Mouse (Mus musculus) megakaryocyte, embryonic 14.5 days (primary cell): Measurements from ENCODE around the gene Mlh3. TPM values are rescaled to one million over a fixed set of nuclear protein-coding genes. Genes with fewer than 3 reads are reported as not detected.
"Not testable (repeated sequence)": the region's sequence is repeated elsewhere in the genome, so short reads cannot be mapped to it uniquely, and the experiment has no call there.

ENCODE experiments used
- H3K27me3 ChIP-seq: replicated peaks from 2 replicates; pipeline ENCODE3; 2012; ENCODE audit warnings: inconsistent platforms
- H3K36me3 ChIP-seq: replicated peaks from 2 replicates; pipeline ENCODE3; 2012; ENCODE audit warnings: low read length, inconsistent platforms, mixed read lengths
- H3K4me1 ChIP-seq: 2 replicates; pipeline ENCODE4 v1.6.1; 2012; ENCODE audit warnings: inconsistent platforms
- H3K4me3 ChIP-seq: replicated peaks from 2 replicates; pipeline ENCODE3; 2012; ENCODE audit warnings: moderate library complexity, mild to moderate bottlenecking, inconsistent platforms
- H3K9me3 ChIP-seq: 2 replicates; pipeline ENCODE4 v1.6.1; 2012; ENCODE audit warnings: inconsistent platforms
- FLI1 ChIP-seq: IDR thresholded peaks from 2 replicates; pipeline ENCODE4 v1.6.1; 2012; ENCODE audit warnings: low read length, inconsistent platforms, mixed read lengths
- GATA1 ChIP-seq: IDR thresholded peaks from 3 replicates; pipeline ENCODE4 v1.6.1; 2012; ENCODE audit warnings: mixed read lengths, low read length, inconsistent platforms, borderline replicate concordance
- polyA plus RNA-seq: library from polyadenylated mRNA; stranded (reverse); fragments of >175 nt; gene quantifications from 2 replicates; pipeline ENCODE4 v1.2.3, GENCODE M21; 2012; ENCODE audit warnings: low replicate concordance; ENCODE audit not compliant: insufficient read depth

Mlh3 gene
- polyA plus RNA-seq, 1 experiment, result 0.96 TPM

DNA sequence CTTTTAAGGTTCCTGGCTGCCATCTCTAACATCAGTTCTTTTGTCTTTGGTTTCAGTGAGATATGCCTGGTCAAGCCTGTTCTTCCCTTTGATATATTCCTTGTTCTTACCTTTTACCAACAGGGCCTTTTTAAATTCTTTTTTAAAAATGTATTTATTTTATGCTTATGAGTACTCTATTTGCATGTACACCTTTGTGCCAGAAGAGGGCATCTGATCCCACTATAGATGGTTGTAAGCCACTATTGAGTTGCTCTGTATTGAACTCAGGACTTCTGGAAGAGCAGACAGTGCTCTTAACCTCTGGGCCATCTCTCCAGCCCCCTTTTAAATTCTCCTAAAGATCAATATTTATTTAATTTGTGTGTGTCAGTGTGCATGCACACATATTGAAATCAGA is 22.5 kb upstream of the Mlh3 start:
- peaks cover 31% of the 10 kb centered on the region for H3K27me3 ChIP-seq
- no peak overlapping the region for H3K4me3 ChIP-seq
- peaks cover 17% of the 10 kb centered on the region for H3K4me1 ChIP-seq
- H3K36me3 ChIP-seq, result peaks cover under 1% of the 10 kb centered on the region
- H3K9me3 ChIP-seq, result no peaks in the 10 kb centered on the region
- TF ChIP-seq GATA1 (no peak), FLI1 (no peak)

- TF ChIP-seq GATA1 (no peak), FLI1 (no peak)
- H3K27me3 ChIP-seq, result peaks cover 36% of the 10 kb centered on the region
- no peak overlapping the region for H3K4me3 ChIP-seq
- H3K9me3 ChIP-seq, result no peaks in the 10 kb centered on the region
- H3K36me3 ChIP-seq, result no peaks in the 10 kb centered on the region
- H3K4me1 ChIP-seq, result peaks cover 19% of the 10 kb centered on the region
Observed at GRCm38 (mm10) chr12:85292288-85292687, 21.9 kb upstream of the Mlh3 start.

DNA sequence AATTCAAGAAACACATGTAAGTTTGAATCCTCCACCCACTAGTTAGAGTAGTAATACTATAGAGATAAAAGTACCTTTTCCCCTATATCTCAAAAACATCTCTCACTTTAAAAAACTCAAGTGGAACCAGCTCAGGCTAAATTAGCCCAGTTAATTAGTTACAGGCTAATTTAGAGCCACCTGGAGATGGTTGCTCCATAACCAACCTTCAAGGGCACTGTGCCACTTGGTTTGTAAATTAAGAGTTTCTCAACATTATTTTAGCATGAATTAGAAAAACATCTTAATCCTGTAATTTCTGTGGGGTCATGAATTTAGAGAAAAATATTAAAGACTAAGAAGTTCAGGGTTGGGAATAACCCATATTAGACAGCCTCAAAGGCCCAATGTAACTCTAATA is 21.1 kb upstream of the Mlh3 start:
- Histone ChIP-seq H3K4me1 (peaks cover 19% of the 10 kb centered on the region), H3K27me3 (peaks cover 35% of the 10 kb centered on the region), H3K9me3 (0 out of 2 replicates have a peak, but pooled peaks cover 3% of the 10 kb centered on the region), H3K36me3 (no peaks in the 10 kb centered on the region), H3K4me3 (no peak overlapping the region)
- TF ChIP-seq FLI1 (no peak), GATA1 (no peak)

DNA sequence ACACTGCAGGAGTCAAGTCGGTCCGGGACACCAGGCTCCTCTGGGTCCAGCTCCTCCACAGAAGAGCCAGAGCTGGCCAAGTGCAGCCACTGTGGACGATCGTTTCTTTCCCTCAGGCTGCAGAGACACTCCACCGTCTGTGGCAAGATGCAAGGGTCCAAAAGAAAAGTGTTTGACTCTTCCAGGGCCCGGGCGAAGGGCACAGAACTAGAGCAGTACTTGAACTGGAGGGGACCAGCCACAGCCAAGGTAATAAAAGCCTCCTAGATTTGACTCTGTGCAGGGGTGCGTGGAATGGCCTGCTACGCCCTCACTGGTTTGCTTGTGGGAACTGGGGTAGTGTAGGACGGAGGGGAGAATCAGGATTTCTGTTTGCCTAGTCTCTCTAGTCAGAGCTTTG is 20.2 kb upstream of the Mlh3 start:
- H3K4me1 ChIP-seq, result peaks cover 19% of the 10 kb centered on the region
- TF ChIP-seq GATA1 (no peak), FLI1 (no peak)
- no peaks in the 10 kb centered on the region for H3K36me3 ChIP-seq
- H3K27me3 ChIP-seq, result peaks cover 36% of the 10 kb centered on the region
- H3K4me3 ChIP-seq, result no peak overlapping the region
- H3K9me3 ChIP-seq, result 0 out of 2 replicates have a peak, but pooled peaks cover 3% of the 10 kb centered on the region

DNA sequence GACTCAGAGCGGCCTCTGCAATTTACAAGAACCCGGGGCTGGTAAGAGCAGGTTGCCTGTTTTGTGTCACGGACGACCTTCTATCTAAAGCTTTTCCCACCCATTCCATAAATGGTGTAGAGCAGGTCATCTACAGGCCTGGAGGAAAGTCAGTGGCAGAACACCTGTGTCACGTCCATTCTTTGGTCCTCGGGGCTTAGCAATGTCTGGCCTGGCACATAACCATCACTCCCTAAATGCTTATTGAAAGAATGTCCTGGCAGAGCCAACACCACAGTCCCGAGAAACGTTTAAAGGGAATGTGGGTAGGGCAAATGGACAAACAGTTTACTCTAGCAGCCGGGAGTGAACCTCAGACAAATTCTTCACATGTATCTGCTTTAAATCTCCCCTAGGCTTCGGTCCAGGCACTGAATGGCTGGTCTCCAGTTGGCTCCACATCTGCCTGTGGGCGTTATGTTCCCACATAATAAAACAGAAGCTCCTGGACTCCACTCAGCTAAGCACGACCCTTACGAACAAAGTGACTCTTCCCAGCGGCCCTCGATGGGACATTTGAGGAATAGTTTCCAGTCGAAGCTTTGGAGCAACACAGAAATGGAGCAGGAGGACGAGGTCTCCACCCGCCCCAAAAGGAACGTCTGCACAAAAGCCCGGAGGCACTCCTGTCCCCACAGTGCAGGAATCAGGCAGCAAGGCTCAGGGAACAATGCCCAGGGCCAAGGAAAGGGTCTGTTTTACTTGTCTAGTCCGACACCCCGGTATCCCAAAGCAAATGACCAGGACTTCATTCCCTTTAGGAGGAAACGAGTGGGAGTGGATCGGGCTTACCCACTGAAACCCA is 19.0 kb upstream of the Mlh3 start:
- Histone ChIP-seq H3K4me1 (peaks cover 19% of the 10 kb centered on the region), H3K27me3 (peaks cover 36% of the 10 kb centered on the region), H3K9me3 (0 out of 2 replicates have a peak, but pooled peaks cover 3% of the 10 kb centered on the region), H3K36me3 (no peaks in the 10 kb centered on the region), H3K4me3 (no peak overlapping the region)
- TF ChIP-seq GATA1 (no peak), FLI1 (no peak)

DNA sequence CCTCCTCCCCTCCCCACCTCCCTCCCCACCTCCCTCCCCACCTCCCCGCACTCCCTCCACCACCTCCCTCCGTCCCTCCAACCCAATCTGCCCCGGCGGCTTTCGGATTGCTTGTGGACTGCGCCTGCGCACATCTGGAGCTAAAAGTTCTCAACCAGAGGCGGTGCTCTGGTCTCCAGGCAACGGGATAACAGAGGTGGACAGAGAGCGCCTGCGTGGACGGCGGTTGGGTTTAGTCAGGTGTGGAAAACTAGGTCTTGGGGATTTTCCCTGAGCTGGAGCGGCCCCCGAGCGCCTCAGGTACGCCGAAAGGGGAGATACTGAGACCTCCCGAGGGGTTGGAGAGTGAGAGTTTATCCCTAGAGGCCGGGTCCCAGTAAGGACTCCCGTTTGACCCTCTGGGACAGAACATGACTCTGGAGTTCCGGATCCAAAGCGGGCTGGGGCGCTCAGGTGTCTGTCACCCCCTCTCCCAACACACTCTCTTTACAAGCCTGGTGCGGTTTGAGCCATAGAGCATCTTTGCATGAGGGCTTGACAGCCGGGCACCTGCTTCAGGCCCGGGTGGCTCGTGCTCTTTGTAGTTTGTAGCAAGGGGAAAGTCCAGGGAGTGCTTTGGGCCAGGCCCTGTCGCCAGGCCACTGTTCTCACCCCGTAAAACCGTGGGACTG is 18.2 kb upstream of the Mlh3 start, which contains the start of gene Zc2hc1c:
TSS of gene Zc2hc1c (plus strand) at position 106 of the 671 bp plus-strand sequence.
- TF ChIP-seq FLI1 (no peak), GATA1 (no peak)
- 0 out of 2 replicates have a peak, but pooled peaks cover 3% of the 10 kb centered on the region for H3K9me3 ChIP-seq
- no peaks in the 10 kb centered on the region for H3K36me3 ChIP-seq
- H3K4me3 ChIP-seq, result peak within 1 kb of the TSS; percentile 91
- peaks cover 36% of the 10 kb centered on the region for H3K27me3 ChIP-seq
- peaks cover 21% of the 10 kb centered on the region for H3K4me1 ChIP-seq

DNA sequence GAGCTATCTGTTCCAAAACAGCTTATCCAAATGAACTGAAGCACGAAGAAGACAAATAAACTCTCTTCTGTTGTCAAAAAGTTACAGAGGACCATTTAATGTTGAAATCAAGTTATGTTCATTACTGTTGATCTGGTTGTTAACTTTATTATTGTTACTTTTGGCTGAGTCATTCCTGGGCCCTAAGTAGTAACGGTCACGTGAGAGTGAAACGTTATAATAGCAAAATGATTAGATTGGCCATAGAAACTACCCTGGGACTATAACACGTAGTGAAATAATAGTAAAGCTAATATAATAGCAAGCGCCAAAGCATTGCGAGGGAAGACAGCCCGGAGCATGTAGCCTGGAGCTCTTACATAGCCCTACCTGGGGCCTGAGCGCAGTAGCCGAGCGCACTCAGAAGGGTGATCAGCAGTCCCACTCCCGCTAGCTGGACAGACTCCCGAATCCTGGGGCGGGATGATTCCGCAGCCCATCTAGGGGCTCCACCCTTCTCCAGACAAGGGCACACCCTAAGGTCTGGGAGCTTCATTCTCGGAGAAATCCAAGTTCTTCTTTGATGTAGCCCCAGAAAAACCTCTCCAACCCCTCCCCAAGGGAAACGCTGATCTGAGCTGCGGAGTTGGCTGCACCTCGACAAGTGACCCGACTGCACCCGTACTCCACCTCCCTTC is 17.5 kb upstream of the Mlh3 start, which contains the start of gene Acyp1:
TSS of gene Acyp1 (minus strand) at position 630 of the 677 bp plus-strand sequence.
- Histone ChIP-seq H3K36me3 (no peaks in the 10 kb centered on the region), H3K27me3 (peaks cover 36% of the 10 kb centered on the region), H3K4me3 (peak within 1 kb of the TSS; percentile 91), H3K9me3 (0 out of 2 replicates have a peak, but pooled peaks cover 3% of the 10 kb centered on the region), H3K4me1 (peaks cover 21% of the 10 kb centered on the region)
- TF ChIP-seq GATA1 (no peak), FLI1 (no peak)

DNA sequence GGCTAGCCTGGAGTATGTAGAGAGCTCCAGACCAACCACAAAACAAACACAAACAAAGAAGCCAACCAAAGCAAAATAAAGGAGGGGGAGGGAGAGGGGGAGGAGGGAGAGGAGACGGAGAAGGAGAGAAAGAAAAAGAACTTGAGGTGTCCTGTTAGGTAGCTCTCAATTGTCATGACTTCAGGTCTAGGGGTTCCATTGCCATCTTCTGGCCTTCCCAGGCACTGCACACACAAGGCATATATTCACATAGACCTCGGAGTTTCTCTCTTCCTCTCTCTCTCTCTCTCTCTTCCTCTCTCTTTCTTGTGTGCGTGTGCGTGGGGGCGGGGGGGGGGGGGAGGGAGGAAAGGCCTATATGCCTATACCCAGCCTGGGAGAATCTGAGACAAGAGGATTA is 16.5 kb upstream of the Mlh3 start:
- Histone ChIP-seq H3K36me3 (no peaks in the 10 kb centered on the region), H3K27me3 (peaks cover 36% of the 10 kb centered on the region), H3K9me3 (0 out of 2 replicates have a peak, but pooled peaks cover 3% of the 10 kb centered on the region), H3K4me3 (no peak overlapping the region), H3K4me1 (peaks cover 15% of the 10 kb centered on the region)
- TF ChIP-seq FLI1, result no peak
- no peak for TF ChIP-seq GATA1

GRCm38 (mm10) chr12:85284996-85285395 is 14.6 kb upstream of the Mlh3 start:
- Histone ChIP-seq H3K9me3 (0 out of 2 replicates have a peak, but pooled peaks cover 3% of the 10 kb centered on the region), H3K4me1 (peaks cover 18% of the 10 kb centered on the region), H3K36me3 (no peaks in the 10 kb centered on the region), H3K27me3 (peaks cover 28% of the 10 kb centered on the region), H3K4me3 (no peak overlapping the region)
- TF ChIP-seq FLI1, result no peak
- TF ChIP-seq GATA1, result no peak

DNA sequence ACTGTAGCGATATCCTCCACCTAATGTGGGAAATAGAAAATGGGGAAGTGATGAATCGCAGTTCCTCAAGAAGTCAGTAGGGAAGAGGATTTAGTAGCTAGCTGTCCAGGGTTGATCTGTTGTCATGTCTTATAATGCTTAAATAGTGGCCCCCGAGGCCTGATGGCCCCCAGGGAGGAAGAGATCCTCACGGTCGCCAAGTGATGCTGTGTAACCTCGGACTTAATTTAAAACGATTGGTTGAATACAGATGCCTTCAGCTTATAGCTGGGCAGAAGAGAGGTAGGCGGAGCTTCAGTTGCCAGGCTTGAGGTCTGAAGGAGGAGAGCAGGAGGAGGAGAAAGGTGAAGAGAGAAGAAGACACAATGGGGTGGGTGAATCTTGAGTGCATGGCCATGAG is 13.9 kb upstream of the Mlh3 start:
- peaks cover 22% of the 10 kb centered on the region for H3K27me3 ChIP-seq
- peaks cover 25% of the 10 kb centered on the region for H3K4me1 ChIP-seq
- H3K4me3 ChIP-seq, result no peak overlapping the region
- 0 out of 2 replicates have a peak, but pooled peaks cover 3% of the 10 kb centered on the region for H3K9me3 ChIP-seq
- TF ChIP-seq FLI1 (no peak), GATA1 (no peak)
- no peaks in the 10 kb centered on the region for H3K36me3 ChIP-seq

GRCm38 (mm10) chr12:85281756-85282155 is 11.4 kb upstream of the Mlh3 start:
- H3K36me3 ChIP-seq, result peaks cover 14% of the 10 kb centered on the region
- H3K4me3 ChIP-seq, H3K9me3 ChIP-seq, H3K27me3 ChIP-seq: not testable (repeated sequence)
- peaks cover 24% of the 10 kb centered on the region for H3K4me1 ChIP-seq
